Mouse (Mus musculus) retina, embryonic 14.5 days (tissue): Measurements from ENCODE around the gene Gm10490.
"Not testable (repeated sequence)": the region's sequence is repeated elsewhere in the genome, so short reads cannot be mapped to it uniquely, and the experiment has no call there.

ENCODE experiments used
- DNase-seq: peaks from one replicate; pipeline ENCODE4 v3.0.0-alpha.2; 2015; ENCODE audit warnings: low spot score

Gm10490 gene

GRCm38 (mm10) chrX:7909242-7909641 is at the start of gene Gm10490:
Gene Gm10490, plus strand, starts transcription at chrX:7909542.
- DNase-seq: not testable (repeated sequence)

- no peak for DNase-seq
These were observed 46.2 kb upstream of the Gm10490 start for GRCm38 (mm10) chrX:7863181-7863580.

GRCm38 (mm10) chrX:7864551-7864950 is 44.8 kb upstream of the Gm10490 start:
- DNase-seq: no peak

DNA sequence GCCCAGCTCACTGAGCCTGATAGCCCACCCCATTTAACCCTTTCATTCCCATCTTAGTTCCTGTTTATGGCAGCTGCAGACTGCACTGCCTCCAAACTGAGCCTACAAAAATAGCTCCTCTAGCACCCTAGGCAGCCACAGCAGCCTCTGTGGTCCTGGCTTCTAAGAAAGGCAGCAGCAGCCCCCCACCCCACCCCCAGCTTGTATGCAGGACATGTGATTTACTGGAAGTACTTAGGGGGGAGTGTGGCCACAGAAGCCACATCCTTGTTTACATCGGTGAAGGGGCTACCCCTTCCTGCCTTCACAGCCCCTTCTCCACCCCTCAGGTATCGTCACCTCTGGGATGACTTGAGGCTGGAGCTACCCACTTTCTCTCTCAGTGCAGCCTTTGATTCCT is 44.0 kb upstream of the Gm10490 start:
- no peak for DNase-seq

GRCm38 (mm10) chrX:7865786-7866185 is 43.6 kb upstream of the Gm10490 start:
- no peak for DNase-seq

- DNase-seq: no peak
These were observed 42.2 kb upstream of the Gm10490 start for GRCm38 (mm10) chrX:7867141-7867540.

DNA sequence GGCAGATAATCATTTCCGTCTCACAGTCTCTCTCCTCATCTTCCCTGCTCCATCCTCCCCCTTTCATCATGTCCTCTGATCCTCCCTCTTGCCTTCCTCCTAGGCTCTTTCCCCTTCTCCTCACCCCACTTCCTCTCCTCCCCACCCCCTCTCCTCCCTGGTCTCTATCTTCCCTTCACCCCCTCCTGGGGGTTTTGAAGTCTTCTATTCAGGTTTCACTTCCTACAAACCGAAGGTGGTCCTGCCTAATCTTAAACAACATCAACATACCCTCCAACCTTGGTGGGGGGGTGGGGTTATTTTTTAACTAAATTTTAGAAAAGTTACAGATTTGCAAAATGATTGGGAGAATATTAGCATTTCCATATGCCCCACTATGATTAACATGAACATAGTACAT is 40.8 kb upstream of the Gm10490 start:
- no peak for DNase-seq

DNA sequence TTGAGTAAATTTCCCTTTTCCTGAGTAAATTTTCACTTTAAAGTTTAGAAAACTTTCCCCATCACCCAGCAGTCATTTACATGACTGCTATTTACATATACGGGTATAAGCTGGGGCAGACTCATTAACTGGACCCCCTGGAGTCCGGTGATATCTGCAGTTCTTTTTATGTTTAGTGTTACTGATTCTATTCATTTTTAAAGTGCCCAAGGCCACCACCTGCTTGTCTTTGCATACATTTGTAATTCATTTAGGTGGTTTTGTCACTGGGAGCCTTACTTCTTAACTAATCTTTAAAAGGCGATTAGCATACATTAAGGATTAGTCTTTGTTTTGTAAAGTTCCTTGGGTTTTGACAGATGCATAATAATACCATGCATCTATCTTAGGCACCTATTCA is 39.5 kb upstream of the Gm10490 start:
- DNase-seq: no peak

DNA sequence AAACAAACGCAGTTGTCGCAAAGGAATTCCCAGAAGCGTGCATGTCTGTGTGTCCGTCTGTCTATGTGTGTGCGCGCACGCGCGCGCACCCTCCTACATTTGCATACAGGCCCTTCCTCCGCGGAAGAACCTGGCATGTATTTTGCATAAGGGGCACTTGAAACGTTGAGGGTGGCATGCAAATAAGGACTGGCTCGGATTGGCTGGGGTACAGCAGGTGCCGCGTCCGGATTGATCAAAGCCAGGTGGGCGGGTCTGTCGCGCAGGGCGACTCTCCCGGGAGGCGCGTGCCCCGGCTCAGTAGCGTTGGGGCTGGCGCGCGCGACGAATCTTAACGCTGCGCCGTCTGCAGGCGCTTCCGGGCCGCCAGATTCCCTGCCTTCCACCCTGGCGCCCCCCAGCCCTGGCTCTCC is 31.3 kb upstream of the Gm10490 start, which contains the start of gene Pim2:
Gene Pim2 (plus strand): TSS at position 256 of the 413 bp plus-strand sequence.
- DNase-seq: peak; percentile 78

DNA sequence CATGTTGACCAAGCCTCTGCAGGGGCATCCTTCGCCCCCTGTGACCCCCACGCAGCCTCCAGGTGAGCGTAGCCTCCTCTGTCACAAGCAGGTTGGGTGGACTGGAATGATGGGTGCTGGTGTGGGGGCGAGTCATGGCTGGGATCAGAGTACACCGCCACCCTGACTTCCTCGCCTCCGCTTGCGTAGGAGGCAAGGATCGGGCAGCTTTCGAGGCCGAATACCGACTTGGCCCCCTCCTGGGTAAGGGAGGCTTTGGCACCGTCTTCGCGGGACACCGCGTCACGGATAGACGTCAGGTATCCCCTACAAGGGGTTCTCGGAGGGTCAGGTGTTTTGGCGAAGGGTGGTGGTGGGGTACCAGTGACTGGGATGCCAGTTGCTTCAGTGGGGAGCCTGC is 30.8 kb upstream of the Gm10490 start:
- peak; percentile 3 for DNase-seq

DNA sequence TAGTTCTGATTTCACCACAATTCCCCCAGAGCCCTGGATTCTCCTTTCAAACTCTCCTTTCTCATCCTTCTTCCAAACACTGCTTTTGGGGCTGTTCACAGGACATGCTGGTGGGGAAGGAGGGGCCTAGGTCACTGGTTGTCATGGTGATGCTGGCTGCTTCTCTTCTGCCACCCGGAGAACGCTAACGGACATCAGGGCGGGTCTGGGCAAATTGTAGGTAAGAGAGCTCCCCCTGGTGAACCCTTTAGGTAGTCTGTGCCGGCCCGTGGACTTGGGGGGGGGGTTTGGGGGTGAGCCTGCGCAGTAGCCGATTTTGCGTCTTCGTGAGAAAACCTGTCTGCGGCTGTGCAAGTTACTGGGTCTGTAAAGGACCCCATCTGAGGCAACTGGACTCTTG is 29.5 kb upstream of the Gm10490 start:
- DNase-seq: peak; percentile 82

DNA sequence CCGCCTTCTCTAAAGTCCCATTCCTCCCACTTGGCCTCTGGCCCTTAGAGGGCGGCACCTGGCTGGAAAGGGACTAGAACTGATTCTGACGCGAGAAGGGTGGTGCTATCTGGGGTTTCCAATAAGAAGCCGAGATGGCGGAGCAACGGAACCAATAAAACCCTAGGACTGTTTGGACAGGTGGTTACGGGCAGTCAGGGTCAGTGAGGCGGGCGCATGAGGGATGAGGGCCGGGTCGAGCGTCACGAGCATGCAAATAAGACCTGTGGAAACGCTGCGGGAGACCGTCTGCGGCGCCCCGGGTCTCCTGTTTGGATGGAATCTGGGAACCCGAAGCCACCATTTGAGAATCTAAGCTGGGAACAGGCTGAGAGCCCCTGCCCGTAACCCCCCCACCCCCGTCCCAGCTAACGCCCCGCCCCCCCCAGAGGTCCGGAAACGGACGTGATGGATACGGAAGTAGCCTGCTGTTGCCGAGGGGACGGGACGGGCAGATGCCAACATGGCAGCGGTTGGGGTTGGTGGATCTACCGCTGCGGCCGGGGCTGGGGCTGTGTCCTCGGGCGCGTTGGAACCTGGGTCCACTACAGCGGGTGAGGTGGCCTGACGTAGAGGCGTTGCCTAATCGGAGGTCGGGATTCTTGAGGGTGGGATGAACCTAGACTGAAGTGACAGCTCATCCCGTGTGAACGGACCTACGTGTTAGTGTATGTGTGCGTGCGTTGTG is 25.3 kb upstream of the Gm10490 start, which contains the start of gene Slc35a2:
Gene Slc35a2 (plus strand): TSS at position 188 of the 727 bp plus-strand sequence.
- peak; percentile 77 for DNase-seq

DNA sequence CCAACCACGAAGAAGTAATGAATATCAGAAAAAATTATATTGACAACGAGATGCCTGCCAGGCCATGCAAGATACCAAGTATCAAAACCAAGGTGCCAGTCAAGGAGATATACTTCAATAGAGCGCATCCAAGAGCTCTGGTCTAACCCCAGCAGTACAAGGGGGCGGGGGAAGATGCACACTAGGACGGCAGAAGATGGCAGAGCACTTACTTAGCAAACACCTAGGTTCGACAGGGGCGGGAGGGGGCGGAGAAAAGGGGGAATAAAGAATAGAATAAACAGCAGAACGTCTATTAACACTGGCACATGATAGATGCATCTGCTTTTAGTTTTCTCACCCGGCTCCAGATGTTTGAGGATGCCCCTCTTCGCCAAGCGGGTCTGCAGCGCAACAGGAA is 11.1 kb upstream of the Gm10490 start:
- no peak for DNase-seq

DNA sequence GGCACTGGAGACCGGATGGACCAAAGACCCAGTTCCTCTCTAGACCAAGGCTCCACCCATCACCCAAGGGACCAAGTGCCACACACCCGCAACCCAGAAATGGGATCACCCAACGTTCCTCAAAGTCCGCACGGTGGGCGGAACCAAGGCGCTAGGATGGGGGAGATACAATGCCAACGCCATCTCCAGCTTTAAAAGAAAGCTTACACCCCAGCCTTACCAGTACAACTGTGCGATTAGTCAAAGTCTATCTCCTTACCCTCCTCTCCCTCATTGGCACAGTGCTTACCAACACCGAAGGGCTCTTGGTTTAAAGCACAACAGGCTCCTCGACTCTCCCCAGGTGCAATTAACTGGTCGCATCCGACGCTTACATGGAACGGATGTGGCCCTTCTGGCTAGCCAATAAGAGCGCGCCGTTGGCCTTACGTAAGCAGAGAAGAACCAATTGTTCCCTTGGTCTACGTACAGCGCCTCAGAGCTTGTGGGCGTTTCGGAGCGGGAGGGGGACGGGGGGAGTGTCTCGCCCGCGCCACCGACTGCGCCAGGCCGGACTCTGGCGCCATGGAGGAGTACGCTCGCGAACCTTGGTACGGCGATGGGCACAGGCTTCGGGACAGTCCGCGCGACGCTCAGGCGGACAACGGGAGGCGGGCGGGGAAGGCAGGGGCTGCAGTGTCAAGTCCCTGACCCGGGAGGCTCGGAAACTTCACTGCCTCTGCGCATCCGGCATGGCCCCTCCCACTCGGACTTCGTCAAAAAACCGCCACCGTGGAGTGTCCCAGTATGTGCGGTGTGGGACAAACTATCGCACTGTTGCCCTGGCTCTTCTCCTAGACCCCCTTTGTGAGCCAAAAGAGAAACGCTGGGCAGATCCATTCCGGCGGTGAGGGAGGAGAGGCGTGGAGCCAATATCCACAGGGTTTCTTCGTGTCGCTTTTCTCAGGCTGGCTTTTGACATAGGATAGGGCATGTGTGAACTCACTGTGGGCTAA is 10.2 kb upstream of the Gm10490 start, which contains the start of the genes Pqbp1 and Timm17b:
Gene Pqbp1 (minus strand): TSS at position 390 of the 995 bp plus-strand sequence.
Gene Timm17b (plus strand): TSS at position 478 of the 995 bp plus-strand sequence.
- DNase-seq: peak; percentile 87

DNA sequence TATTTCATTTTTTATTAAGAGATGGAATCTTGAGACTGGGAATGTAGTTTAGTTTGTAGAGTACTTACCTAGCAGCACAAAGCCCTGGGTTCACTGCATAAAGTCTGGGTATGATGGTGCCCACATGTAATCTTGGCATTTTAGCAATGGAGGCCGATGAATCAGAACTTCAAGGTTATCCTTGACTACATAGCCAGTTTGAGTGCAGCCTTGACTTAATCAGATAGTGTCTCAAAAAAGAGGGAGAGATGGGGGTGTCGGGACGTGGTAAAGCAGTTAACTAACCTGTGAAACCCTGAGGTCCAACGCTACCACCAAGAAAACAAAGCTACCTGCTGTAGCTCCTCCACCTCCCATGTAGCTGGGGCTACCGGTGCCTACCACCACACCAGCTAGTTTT is 4.9 kb upstream of the Gm10490 start:
- DNase-seq: no peak

DNA sequence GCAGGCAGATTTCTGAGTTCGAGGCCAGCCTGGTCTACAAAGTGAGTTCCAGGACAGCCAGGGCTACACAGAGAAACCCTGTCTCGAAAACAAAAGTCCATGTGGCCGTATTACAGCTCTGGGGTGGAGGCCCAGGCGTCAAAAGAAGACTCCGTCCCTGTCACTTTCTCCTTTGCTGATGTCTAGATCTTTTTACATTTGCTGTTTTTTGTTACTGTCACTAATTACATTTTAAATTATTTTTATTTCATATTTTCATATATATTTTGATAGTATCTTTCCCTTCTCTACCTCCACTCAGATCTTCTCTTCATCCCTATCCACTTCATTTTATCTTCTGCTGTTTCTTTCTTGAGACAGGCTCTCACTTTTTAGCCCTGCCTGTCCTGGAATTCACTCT is 1.6 kb upstream of the Gm10490 start, which contains the start of gene Gm10491:
Gene Gm10491 (minus strand): TSS at position 101 of the 400 bp plus-strand sequence.
- DNase-seq: no peak

- DNase-seq: no peak
These were observed 1.1 kb downstream of the Gm10490 start for GRCm38 (mm10) chrX:7910473-7910872.

- not testable (repeated sequence) for DNase-seq
These were observed 6.3 kb downstream of the Gm10490 start for GRCm38 (mm10) chrX:7915669-7916068.

GRCm38 (mm10) chrX:7917960-7918359 is 8.6 kb downstream of the Gm10490 start:
- not testable (repeated sequence) for DNase-seq

GRCm38 (mm10) chrX:7919601-7920383 is 10.4 kb downstream of the Gm10490 start, which contains the start of gene Pcsk1n:
Gene Pcsk1n, plus strand, starts transcription at chrX:7919822.
- peak; percentile 79 for DNase-seq

- peak; percentile 23 for DNase-seq
These were observed 12.7 kb downstream of the Gm10490 start for GRCm38 (mm10) chrX:7922032-7922431.
